Mouse (Mus musculus): ENCODE measurements at regions not wholly inside any gene's neighbourhood (a gene's known extent, or its start where the extent isn't known, plus 50 kb on each side); places are given as distances from the start of the nearest gene placed in this dataset.

DNA sequence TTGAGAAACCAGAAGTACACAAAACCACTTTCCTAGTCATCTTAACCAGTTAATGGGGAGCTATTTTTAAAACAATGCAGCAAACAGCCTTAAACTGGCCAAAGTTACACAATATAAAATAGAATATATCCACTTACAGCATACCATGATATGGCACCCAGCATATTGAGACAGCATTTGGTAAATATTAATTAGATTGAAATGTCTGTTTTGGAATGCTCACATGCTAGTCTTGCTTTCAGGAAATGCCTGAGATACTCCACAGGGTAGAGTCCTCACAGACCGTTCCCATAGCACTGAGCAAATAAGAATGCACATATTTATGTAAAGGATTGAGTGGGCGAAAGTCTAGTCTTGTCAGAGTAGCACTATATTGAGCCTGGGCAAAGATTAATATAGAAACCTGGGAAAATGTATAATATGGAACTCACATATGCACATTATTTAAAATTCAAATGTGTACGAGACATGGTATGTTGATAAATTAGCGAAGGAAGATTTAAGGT is 185.1 kb upstream of the Vegfc start:
- no peak for TF ChIP-seq CTCF (IDR thresholded peaks at IDR 0.05; ENCODE audit: low read depth)
- no peak for TF ChIP-seq EP300 (optimal IDR thresholded peaks at IDR 0.05)
